Mouse (Mus musculus): ENCODE data around the gene Olfr462. TPM values are rescaled to one million over a fixed set of nuclear protein-coding genes. Genes with fewer than 3 reads are reported as not detected.
"Not testable (repeated sequence)": the region's sequence is repeated elsewhere in the genome, so short reads cannot be mapped to it uniquely, and the experiment has no call there.

Olfr462 gene
- polyA plus RNA-seq, 1 experiment from 2014 or later: not detected

- Histone ChIP-seq H3K4me1 (ENCODE audit: control insufficient read depth, insufficient read depth, low read length) (no peaks in the 10 kb centered on the region), H3K27ac (ENCODE audit: low read depth, low read length) (no peak overlapping the region), H3K9ac (ENCODE audit: low read depth, low read length) (no peak overlapping the region), H3K4me2 (replicated peaks; ENCODE audit: low read depth, low read length) (no peak overlapping the region), H3K9me3 (ENCODE audit: control insufficient read depth, low read length) (no peaks in the 10 kb centered on the region), H3K27me3 (ENCODE audit: control insufficient read depth, insufficient read depth, low read length) (no peaks in the 10 kb centered on the region), H3K36me3 (ENCODE audit: control insufficient read depth, insufficient read depth, low read length) (no peaks in the 10 kb centered on the region), H3K4me3 (ENCODE audit: low read length) (no peak overlapping the region)
- WGBS: 73% methylated on average over 5 of the region's 5 CpGs
- ATAC-seq (ENCODE audit: low FRiP score, low TSS enrichment): no peak
Observed at GRCm38 (mm10) chr11:87884856-87885255, 7.2 kb downstream of the Olfr462 start.

- Histone ChIP-seq H3K9me3 (ENCODE audit: control insufficient read depth, low read length) (no peaks in the 10 kb centered on the region), H3K27me3 (ENCODE audit: control insufficient read depth, insufficient read depth, low read length) (no peaks in the 10 kb centered on the region), H3K4me2 (replicated peaks; ENCODE audit: low read depth, low read length) (no peak overlapping the region), H3K36me3 (ENCODE audit: control insufficient read depth, insufficient read depth, low read length) (no peaks in the 10 kb centered on the region), H3K9ac (ENCODE audit: low read depth, low read length) (no peak overlapping the region), H3K4me3 (ENCODE audit: low read length) (no peak overlapping the region), H3K27ac (ENCODE audit: low read depth, low read length) (no peak overlapping the region), H3K4me1 (ENCODE audit: control insufficient read depth, insufficient read depth, low read length) (no peaks in the 10 kb centered on the region)
- no peak for ATAC-seq (ENCODE audit: low FRiP score, low TSS enrichment)
- WGBS: 43% methylated on average over 5 of the region's 5 CpGs
Observed at GRCm38 (mm10) chr11:87883493-87883892, 8.6 kb downstream of the Olfr462 start.

DNA sequence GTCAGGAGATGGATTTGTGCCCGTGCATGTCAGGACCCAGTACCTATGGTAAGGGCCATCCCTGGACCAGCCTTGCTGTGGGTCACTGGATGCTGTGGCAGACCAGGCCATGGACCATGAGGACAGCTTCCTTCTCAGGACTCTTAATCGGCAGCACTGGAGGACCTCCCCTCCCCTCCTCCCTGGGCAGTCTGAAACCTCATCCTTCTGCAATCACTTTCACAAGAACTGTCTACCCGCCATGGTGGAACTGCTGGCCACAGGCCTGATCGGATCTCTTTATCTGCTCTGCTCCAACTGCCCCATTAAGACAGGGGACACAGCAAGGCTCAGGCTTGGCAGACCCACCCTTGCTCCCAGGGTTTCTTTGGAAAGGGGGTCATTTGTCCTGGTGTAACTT lies 10.4 kb downstream of the Olfr462 start:
- no peak overlapping the region for H3K4me3 ChIP-seq (ENCODE audit: low read length)
- no peaks in the 10 kb centered on the region for H3K4me1 ChIP-seq (ENCODE audit: control insufficient read depth, insufficient read depth, low read length)
- H3K9ac ChIP-seq (ENCODE audit: low read depth, low read length): no peak overlapping the region
- H3K27ac ChIP-seq (ENCODE audit: low read depth, low read length): no peak overlapping the region
- no peaks in the 10 kb centered on the region for H3K36me3 ChIP-seq (ENCODE audit: control insufficient read depth, insufficient read depth, low read length)
- H3K9me3 ChIP-seq (ENCODE audit: control insufficient read depth, low read length): no peaks in the 10 kb centered on the region
- no peaks in the 10 kb centered on the region for H3K27me3 ChIP-seq (ENCODE audit: control insufficient read depth, insufficient read depth, low read length)
- no peak overlapping the region for H3K4me2 ChIP-seq (replicated peaks; ENCODE audit: low read depth, low read length)
- ATAC-seq (ENCODE audit: low FRiP score, low TSS enrichment): no peak
- WGBS: 65% methylated on average over 4 of the region's 4 CpGs

- H3K4me3 ChIP-seq (ENCODE audit: low read length): no peak overlapping the region
- no peak overlapping the region for H3K9ac ChIP-seq (ENCODE audit: low read depth, low read length)
- H3K27ac ChIP-seq (ENCODE audit: low read depth, low read length): no peak overlapping the region
- H3K4me2 ChIP-seq (replicated peaks; ENCODE audit: low read depth, low read length): no peak overlapping the region
- no peaks in the 10 kb centered on the region for H3K36me3 ChIP-seq (ENCODE audit: control insufficient read depth, insufficient read depth, low read length)
- 44% methylated on average over 9 of the region's 9 CpGs for WGBS
- H3K27me3 ChIP-seq (ENCODE audit: control insufficient read depth, insufficient read depth, low read length): 0 out of 2 replicates have a peak, but pooled peaks cover 2% of the 10 kb centered on the region
- no peak for ATAC-seq (ENCODE audit: low FRiP score, low TSS enrichment)
- H3K4me1 ChIP-seq (ENCODE audit: control insufficient read depth, insufficient read depth, low read length): no peaks in the 10 kb centered on the region
- H3K9me3 ChIP-seq (ENCODE audit: control insufficient read depth, low read length): no peaks in the 10 kb centered on the region
Observed at GRCm38 (mm10) chr11:87879826-87880225, 12.2 kb downstream of the Olfr462 start.

- WGBS: 85% methylated on average over 6 of the region's 6 CpGs
Observed at GRCm38 (mm10) chr11:87875436-87875835, 16.6 kb downstream of the Olfr462 start, which contains the start of gene Epx. TSS of gene Epx (minus strand) at chr11:87875536.

GRCm38 (mm10) chr11:87871766-87872165 lies 20.3 kb downstream of the Olfr462 start:
- ATAC-seq (ENCODE audit: low FRiP score, low TSS enrichment): no peak
- 46% methylated on average over 8 of the region's 8 CpGs for WGBS

More at GRCm38 (mm10) chr11:87875436-87875835, 16.6 kb downstream of the Olfr462 start, which contains the start of gene Epx:
- H3K27ac ChIP-seq (ENCODE audit: low read depth, low read length): no peak within 1 kb of the TSS
- 0 out of 2 replicates have a peak, but pooled peaks cover 4% of the 10 kb centered on the region for H3K4me1 ChIP-seq (ENCODE audit: control insufficient read depth, insufficient read depth, low read length)
- 0 out of 2 replicates have a peak, but pooled peaks cover 2% of the 10 kb centered on the region for H3K27me3 ChIP-seq (ENCODE audit: control insufficient read depth, insufficient read depth, low read length)
- H3K4me3 ChIP-seq (ENCODE audit: low read length): no peak within 1 kb of the TSS
- H3K4me2 ChIP-seq (replicated peaks; ENCODE audit: low read depth, low read length): no peak within 1 kb of the TSS
- no peak within 1 kb of the TSS for H3K9ac ChIP-seq (ENCODE audit: low read depth, low read length)
- no peaks in the 10 kb centered on the region for H3K36me3 ChIP-seq (ENCODE audit: control insufficient read depth, insufficient read depth, low read length)
- H3K9me3 ChIP-seq (ENCODE audit: control insufficient read depth, low read length): no peaks in the 10 kb centered on the region
- no peak for ATAC-seq (ENCODE audit: low FRiP score, low TSS enrichment)

DNA sequence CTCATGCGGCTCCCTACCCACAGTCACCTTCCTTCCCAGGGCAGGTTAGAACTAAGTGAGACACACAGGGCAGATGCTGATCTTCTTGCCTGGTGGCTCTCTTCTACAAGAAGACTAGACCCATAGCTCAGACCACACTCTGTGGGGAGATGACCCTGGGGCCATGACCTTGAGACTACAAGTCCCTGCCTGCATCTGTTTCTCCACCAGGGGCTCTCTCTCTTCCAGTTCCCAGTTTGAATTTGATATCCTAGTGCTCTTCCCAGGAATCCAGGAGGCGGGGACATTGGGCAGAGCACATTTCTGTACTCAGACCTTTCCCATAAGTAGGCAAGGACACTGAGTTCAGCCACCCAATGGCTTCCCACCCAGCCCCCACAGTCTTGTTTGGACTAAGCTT lies 22.0 kb downstream of the Olfr462 start:
- no peaks in the 10 kb centered on the region for H3K27me3 ChIP-seq (ENCODE audit: control insufficient read depth, insufficient read depth, low read length)
- H3K27ac ChIP-seq (ENCODE audit: low read depth, low read length): no peak overlapping the region
- no peak for ATAC-seq (ENCODE audit: low FRiP score, low TSS enrichment)
- no peaks in the 10 kb centered on the region for H3K36me3 ChIP-seq (ENCODE audit: control insufficient read depth, insufficient read depth, low read length)
- no peaks in the 10 kb centered on the region for H3K9me3 ChIP-seq (ENCODE audit: control insufficient read depth, low read length)
- H3K4me1 ChIP-seq (ENCODE audit: control insufficient read depth, insufficient read depth, low read length): 0 out of 2 replicates have a peak, but pooled peaks cover 4% of the 10 kb centered on the region
- no peak overlapping the region for H3K9ac ChIP-seq (ENCODE audit: low read depth, low read length)
- no peak overlapping the region for H3K4me2 ChIP-seq (replicated peaks; ENCODE audit: low read depth, low read length)
- 74% methylated on average over 2 of the region's 2 CpGs for WGBS
- H3K4me3 ChIP-seq (ENCODE audit: low read length): no peak overlapping the region

More at GRCm38 (mm10) chr11:87871766-87872165, 20.3 kb downstream of the Olfr462 start:
- Histone ChIP-seq H3K36me3 (ENCODE audit: control insufficient read depth, insufficient read depth, low read length) (no peaks in the 10 kb centered on the region), H3K4me1 (ENCODE audit: control insufficient read depth, insufficient read depth, low read length) (0 out of 2 replicates have a peak, but pooled peaks cover 4% of the 10 kb centered on the region), H3K9ac (ENCODE audit: low read depth, low read length) (no peak overlapping the region), H3K9me3 (ENCODE audit: control insufficient read depth, low read length) (no peaks in the 10 kb centered on the region), H3K4me2 (replicated peaks; ENCODE audit: low read depth, low read length) (no peak overlapping the region), H3K27me3 (ENCODE audit: control insufficient read depth, insufficient read depth, low read length) (0 out of 2 replicates have a peak, but pooled peaks cover 2% of the 10 kb centered on the region), H3K27ac (ENCODE audit: low read depth, low read length) (no peak overlapping the region), H3K4me3 (ENCODE audit: low read length) (no peak overlapping the region)

- H3K27me3 ChIP-seq (ENCODE audit: control insufficient read depth, insufficient read depth, low read length); H3K27ac ChIP-seq (ENCODE audit: low read depth, low read length); ATAC-seq (ENCODE audit: low FRiP score, low TSS enrichment); H3K36me3 ChIP-seq (ENCODE audit: control insufficient read depth, insufficient read depth, low read length); H3K9ac ChIP-seq (ENCODE audit: low read depth, low read length); H3K4me2 ChIP-seq (replicated peaks; ENCODE audit: low read depth, low read length); H3K9me3 ChIP-seq (ENCODE audit: control insufficient read depth, low read length); H3K4me3 ChIP-seq (ENCODE audit: low read length); H3K4me1 ChIP-seq (ENCODE audit: control insufficient read depth, insufficient read depth, low read length): not testable (repeated sequence)
- WGBS: 90% methylated on average over 1 of the region's 2 CpGs
Observed at GRCm38 (mm10) chr11:87866891-87867290, 25.2 kb downstream of the Olfr462 start.

DNA sequence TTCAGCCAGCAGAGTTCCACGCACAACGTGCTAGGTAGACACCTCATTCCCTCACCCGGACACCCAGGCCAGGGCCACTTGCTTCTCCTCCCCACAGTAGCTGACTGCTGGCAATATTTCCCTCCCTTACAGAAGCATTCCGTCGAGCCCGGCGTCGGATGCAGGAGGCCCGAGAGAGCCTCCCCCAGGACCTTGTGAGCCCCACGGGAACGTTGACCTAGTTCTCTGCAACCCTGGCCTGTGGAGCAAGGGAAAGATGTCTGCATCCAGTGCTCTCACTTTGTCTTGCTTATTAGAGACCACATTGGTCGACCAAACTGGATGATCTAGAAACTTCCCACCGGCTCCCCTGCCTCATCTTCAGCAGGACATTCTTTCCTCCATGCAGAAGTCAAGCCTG lies 29.3 kb downstream of the Olfr462 start:
- H3K36me3 ChIP-seq (ENCODE audit: control insufficient read depth, insufficient read depth, low read length): peaks cover 33% of the 10 kb centered on the region
- no peaks in the 10 kb centered on the region for H3K4me1 ChIP-seq (ENCODE audit: control insufficient read depth, insufficient read depth, low read length)
- H3K4me3 ChIP-seq (ENCODE audit: low read length): no peak overlapping the region
- 89% methylated on average over 13 of the region's 13 CpGs for WGBS
- H3K4me2 ChIP-seq (replicated peaks; ENCODE audit: low read depth, low read length): no peak overlapping the region
- no peak overlapping the region for H3K27ac ChIP-seq (ENCODE audit: low read depth, low read length)
- no peaks in the 10 kb centered on the region for H3K9me3 ChIP-seq (ENCODE audit: control insufficient read depth, low read length)
- H3K9ac ChIP-seq (ENCODE audit: low read depth, low read length): no peak overlapping the region
- ATAC-seq (ENCODE audit: low FRiP score, low TSS enrichment): no peak
- H3K27me3 ChIP-seq (ENCODE audit: control insufficient read depth, insufficient read depth, low read length): no peaks in the 10 kb centered on the region
